Mouse (Mus musculus) adrenal gland (tissue): Measurements from ENCODE around the gene Setd2.

Source experiments
- intact Hi-C: fragments of 180-260 bp; cut with DNase I; formaldehyde crosslinking; loops from one replicate; pipeline ENCODE4 v1.15.1; 2025

The Setd2 gene

DNA sequence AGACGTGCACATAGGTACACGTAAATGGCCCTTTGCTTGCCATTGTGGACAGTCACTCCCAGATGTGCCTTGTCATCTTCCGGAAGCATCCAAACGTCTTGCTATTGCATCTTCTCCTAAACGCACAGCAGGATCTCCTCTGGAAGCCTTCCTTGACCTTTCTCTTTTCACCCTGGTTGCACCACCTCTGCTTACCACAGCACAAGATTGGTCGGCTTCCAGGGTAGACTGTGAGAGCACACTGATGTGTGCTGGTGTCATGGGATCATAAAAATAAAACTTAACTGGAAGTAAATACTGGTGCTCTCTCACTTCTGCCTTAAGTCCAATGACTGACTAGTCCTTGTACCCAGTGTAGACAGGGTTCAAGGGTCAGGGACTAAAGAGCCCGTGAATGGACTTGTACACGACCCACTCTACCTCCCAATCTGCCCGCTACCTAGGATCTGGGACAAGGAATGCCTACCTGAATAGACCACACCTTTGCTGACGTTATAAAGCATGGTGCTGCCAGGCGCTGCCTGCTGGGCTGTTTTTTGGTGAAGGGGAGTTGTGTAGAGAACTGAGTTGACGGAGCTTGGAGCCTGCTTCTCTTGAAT lies 90.3 kb downstream of the Setd2 start:
- intact Hi-C loops, result no loop called here

DNA sequence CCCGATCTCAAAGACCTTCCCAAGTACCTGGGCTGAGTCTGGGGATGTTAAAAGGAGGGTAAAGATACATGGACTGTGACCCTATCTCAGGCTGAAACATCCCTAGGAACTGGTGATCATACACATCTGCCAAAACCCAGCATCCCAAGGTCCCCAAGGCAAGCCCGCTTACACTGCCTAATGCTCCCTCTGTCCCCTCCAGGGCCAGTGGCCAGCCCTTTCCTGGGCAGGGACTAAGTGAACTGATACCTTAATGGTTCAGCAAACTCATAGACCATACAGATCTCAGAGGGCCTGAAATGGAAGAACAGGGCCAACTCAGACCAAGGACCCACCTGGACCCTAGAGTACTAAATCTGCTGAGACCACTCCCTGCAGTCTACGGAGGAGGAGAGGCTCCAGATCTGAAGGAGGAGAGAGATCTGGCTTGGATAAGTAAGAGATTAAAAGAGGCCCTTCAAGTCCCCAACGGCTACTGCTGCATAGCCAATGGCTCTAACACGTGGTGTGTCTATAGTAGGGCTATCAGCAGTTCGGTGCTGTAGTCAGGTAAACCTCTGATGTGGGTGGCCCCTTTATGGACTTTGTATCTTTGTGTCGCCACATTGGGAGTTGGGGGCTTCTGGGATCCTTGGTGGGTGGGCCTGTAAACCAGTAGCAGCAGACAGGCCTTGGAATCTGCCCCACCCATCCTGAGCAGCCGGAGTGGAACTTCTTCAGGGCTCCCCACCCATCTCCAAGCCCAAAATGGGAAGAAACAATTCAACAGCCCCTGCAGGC lies 91.2 kb downstream of the Setd2 start:
- intact Hi-C loops, result no loop called here

DNA sequence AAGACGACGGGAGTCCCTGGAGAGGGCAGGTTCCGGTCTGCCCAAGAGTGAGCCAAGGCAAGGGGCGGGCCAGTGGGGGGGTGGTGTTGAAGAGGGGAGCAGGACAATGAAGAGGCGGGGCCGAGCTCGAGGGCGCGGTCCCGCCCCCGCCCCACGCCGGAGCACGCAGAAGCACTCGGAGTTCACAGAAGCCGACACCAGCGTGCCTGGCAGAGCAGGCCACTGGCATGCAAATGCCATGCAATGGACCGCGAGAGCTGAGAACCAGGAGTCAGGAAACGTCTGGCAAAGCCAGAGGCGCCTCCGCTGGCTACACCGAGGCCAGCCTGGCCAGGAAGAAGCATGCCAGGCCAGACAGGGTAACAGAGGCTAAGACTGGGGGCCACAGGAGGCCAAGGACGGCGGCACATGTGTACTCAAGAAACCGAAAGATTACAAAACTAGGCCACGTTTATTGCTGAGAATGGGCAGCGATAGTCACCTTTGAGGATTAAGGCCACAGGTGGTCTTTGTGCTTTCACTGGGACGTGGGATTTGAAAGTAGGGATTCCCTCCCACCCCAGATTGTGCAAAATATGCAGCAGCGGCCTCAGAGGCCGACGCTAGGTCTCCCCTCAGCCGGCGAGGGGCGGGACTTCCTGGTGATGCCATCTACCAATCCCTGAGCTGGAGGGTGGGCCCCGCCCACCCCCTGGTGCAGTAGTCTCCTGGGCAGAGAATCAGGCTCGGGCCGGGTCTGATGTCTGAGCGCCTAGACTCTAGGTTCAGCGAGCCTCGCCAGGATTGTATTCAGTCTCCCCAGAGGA lies 92.2 kb downstream of the Setd2 start, which contains the start of gene Nradd:
Gene Nradd (minus strand): TSS at position 92 of the 806 bp plus-strand sequence.
- intact Hi-C loops, result no loop called here

DNA sequence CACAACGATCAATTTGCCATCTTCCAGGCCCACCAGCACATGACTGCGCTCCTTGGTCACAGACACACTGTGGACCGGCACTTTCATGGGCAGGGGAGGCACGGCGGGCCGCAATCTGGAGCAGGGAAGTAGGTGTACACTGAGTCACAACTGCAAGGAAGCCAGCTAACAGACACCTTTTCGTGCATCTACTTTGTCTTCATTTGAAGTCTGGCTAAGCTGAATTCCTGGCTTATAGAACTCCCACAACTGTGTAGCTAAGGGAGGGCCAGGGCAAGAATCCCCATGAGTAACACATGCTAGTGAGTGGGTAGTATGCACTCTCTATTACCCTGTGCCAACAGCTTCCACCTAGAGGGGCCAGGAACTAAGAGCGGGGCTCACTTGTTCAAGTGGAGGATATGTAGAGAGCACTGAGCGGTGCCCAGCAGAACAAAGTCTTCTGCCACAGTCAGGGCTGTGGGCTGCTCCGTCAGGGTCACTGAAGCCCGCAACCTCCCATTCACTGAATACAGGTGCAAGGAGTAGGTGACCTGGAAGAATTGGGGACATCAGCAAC lies 93.0 kb downstream of the Setd2 start:
- intact Hi-C loops, result no loop called here

DNA sequence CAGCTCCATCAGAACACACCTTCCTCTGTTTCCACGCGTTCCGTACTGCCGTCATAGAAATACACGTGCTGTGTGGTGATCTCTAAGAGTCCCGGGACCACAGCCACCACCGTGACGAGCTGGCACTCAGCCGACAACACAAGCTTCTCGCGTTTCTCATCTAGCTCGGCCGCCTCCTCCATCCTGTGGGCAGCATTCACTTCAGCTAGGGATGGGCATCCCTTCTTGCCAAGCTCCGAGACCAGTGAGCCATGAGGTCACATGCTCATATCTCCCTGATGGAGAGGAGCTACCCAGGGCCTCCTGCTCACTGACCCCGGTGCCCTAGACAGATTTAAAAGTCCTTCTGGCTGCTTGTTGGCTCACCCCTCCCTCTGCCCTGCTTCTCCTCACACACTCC lies 97.8 kb downstream of the Setd2 start:
- intact Hi-C loops, result loop anchor here (5.0 kb wide), 1 partner anchor 218 kb away; no protein-coding TSS in a partner anchor

DNA sequence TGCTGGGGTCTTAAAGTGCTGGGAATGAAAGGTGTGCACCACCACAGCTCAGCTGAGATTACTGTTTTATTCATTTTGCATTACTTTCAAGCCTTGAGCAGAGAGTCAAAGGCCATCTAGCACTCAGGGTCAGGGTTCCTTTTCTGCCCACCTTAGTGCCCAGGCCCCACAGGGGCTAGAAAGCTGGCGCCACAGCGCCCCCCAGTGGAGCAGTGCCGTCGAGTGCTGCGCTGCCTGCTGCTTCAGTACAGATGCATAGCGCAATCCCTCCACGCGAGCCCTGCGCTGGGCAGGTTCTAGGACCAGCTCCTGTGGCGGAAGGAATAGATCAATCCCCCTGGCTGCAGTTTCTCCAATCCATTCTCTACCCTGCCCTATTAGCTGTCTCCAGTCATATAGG lies 98.8 kb downstream of the Setd2 start:
- intact Hi-C loops, result loop anchor here (5.0 kb wide), 1 partner anchor 219 kb away; no protein-coding TSS in a partner anchor

DNA sequence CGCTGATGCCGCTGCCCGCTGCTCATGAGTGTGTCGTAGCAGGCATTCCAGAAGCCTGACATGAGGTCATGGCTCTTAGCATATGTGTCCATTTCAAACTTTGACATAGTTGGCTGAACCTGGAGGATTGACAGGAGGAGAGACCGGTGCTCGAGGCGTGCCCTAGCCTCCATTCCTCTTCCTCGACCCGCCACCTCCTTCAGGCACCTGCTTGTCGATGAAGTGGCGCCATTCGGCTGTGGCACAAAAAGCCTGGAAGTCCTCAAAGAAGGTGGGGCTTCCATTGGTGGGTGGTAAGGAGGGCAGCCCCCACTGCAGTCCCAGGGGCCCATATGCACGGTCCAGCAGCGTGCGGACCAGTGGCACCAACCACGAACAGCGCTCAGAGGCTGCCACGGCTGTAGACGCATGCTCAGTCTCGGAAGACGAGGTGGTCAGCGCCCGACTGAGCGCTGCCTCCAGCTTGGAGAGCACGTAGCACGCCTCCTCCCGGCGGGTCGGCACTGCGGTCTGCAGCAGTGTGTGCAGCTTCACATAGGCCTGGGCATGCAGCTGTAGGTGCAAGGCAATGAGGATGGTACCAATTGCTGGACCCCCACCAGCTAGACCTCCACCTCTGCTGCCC lies 99.4 kb downstream of the Setd2 start:
- intact Hi-C loops, result loop anchor here (5.0 kb wide), 1 partner anchor 219 kb away; no protein-coding TSS in a partner anchor

DNA sequence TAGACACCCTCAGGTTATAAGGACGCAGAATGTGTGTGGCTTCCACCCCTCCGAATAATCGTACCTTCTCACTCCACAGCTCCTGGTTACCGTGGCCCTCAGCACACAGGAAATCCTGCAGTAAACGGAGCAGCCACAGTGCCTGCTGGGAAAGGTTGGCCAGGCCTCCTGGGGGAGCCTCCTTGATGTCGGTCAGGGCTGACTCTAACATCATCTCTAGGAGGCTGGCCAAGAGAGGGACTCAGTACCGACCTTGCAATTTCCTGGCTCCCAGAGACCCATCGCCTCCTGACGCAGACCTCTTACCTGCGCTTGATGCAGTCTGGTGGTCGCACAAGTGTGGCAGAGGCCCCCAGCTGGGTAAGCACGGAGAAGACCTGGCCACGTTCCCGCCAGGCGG lies 100.3 kb downstream of the Setd2 start:
- intact Hi-C loops, result loop anchor here (5.0 kb wide), 1 partner anchor 220 kb away; no protein-coding TSS in a partner anchor

DNA sequence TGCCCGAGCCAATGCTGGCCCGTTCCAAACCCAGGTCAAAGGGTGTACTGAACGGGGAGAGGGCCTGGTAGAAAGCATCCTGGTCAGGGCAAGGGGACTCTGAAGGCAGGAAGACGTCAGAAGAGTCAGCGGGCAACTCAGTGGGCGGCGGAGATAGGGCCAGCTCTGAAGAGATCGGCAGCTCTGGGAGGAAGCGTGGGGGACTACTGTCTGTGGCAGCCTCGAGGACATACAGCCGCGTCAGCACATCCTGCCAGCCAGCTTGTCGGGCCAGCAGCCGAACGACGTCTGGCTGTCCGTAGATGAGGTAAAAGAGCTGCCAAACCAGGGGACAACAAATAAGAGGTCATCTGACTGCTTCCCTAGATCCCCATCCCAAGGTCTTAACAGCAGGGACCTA lies 101.5 kb downstream of the Setd2 start:
- intact Hi-C loops, result loop anchor here (5.0 kb wide), 1 partner anchor 222 kb away; no protein-coding TSS in a partner anchor

DNA sequence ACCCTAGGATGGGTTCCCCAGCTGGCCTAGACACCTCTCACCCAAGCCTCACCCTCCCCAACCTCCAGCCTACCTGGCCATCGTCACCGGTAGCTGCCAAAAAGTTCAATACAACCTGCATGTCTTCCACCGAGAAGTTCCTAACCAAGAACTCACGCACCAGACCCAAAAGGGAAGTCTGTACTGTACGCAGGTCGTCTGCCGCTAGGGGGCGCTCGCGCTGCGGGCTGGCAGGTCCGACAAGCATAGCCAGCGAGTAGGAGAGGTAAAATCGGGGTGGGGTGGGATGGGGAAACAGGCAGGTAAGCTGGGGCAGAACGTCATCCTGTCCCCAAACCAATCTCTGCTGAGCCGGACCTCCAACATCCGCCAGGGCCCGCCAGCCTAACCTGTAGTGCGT lies 102.8 kb downstream of the Setd2 start:
- intact Hi-C loops, result loop anchor here (1.0 to 5.0 kb wide), 3 partner anchors 74 to 237 kb away; no protein-coding TSS in a partner anchor

DNA sequence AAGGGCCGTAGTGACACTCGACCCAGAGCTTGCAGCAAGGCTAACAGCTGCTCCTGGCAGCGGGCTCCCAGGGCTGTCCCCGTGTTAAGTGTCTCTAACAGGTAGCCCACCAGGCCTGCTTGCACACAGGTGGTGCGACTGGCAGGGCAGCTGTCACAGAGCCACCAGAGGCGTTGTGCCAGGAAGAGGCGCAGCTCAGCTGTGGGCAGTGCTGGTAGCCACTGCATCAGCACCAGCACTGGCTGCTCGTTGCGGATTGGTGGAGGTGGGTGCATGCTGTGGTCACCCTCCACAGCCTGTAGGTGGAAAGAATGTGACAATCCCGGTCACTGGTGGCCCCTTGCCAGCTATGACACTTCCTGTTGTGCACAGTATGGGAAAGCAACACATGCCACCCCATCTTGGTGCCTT lies 106.2 kb downstream of the Setd2 start:
- intact Hi-C loops, result loop anchor here (5.0 kb wide), 2 partner anchors 139 to 234 kb away; no protein-coding TSS in a partner anchor

DNA sequence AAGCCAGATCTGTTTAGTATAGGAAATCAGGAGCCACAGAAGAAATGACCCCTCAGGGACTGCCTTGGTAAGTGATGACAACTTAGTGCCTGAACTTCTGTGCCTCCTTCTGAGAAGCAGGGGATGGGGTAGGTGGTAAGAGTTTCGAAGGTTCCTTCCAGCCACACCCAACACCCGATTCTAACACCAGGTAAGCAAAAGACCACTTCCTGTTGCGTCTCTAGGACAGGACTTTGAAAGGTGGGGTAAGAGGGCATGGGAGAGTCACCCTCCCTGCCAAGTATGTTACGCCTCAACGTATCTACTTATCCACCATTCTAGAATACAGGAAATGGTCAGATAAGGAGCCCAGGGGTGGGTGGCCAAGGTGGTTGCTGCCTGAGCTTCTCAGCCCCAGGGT lies 108.6 kb downstream of the Setd2 start:
- intact Hi-C loops, result no loop called here

DNA sequence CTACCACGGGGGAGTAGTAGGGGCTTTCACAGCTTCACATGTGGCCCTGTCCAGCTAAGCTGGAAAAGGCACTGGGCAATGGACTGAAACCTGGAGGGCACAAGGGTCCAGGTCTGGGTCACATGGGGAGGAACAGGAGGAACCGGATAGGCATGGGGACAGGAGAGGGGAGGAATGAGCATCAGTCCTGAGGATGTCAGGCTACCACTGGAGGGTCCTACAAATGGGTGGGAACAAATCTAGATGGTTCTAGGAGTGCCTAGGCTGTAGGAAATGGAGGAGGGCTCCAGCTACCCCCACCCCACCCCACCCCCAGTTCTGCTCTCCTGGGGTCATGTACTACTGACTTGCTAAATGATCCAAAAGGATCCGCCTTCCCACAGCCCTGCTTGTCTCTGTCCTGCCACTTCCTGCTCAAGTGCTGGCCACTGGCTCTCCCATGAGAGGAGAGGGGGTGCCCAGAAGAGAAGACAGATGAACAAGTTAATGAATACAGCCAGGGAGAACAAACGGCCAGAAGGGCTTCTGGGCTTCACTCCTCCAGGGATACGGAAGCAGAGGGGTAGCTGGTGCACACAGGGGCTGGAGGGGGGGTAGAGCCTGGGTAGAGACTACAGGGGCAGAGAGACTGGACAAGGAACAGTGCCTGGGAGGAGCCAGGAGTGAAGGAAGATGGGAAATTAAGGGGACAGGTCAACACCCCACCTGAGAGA lies 110.6 kb downstream of the Setd2 start:
- intact Hi-C loops, result no loop called here

DNA sequence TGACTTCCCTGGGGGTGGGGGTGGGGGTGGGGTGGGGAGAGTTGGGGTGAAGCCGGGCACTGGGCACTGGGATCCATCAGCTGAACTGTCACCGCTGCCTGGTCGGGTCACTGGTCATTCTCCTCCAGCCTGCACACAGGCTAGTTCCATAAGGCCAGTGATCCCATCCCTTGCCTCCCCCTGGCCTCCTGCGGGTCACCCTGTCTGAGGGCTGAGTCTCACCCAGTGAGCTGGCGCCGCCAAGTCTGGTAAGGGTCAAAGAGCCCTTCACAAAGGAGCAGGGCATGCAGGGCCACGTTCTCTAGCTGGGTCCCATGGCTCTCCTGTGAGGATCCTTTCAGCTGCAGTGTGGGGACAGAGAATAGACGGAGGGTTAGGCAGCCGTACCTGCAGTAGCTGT lies 111.4 kb downstream of the Setd2 start:
- intact Hi-C loops, result no loop called here

DNA sequence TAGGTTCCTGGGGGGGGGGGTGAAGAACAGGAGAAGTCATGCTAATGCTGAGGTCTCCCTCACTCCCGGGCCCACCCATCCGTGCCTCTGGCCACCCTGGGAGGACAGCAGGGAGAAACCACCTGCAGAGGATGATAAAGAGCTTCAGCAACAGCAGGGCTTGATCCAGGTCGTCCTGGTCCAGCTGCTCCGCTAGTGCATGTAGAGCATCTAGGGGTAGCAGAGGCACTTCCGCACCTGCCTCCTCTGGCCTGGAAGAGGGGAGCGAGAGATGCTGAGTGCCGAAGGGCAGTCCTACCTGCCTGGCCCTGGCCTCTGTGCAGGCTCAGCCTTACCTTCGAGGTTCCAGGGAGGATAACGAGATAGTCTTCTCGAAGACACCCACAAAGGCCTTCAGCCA lies 111.9 kb downstream of the Setd2 start:
- intact Hi-C loops, result no loop called here

DNA sequence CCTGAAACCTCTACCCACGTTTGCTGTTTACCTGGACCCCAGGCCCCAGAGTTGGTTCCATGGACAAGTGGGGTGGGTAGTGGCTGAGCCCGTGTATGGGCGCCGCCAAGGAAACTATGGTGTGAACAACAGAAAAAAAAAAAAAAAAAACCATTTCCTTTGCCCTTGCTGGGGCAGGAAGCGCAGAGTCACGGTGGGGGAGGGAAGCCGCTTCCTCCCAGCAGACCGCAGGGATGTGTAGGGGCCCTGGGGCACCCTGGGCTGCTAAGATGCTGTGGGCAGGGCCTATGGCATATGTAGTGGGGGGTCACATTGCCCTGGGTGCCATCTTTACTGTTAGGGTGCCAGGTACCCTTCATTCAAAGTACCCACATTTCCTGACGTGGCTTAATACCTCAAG lies 112.8 kb downstream of the Setd2 start:
- intact Hi-C loops, result no loop called here

DNA sequence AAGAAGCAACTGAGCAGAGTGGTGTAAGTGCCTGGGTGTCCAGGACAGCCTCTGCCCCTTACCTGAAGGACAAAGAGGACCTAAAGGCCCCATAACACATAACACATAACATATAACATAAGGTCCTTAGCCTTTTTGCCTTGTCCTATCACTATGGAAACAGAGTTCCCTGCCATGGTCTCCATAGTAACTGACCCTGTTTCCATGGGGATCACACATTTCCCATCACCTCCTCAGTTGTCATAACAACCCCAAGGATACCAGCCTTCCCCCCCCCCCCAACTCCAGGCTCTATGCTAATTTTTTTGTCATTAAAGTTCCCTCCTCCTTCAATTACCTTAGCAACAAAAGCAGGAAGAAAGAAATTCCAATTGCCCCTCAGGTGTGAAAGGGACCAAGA lies 117.4 kb downstream of the Setd2 start:
- intact Hi-C loops, result no loop called here

DNA sequence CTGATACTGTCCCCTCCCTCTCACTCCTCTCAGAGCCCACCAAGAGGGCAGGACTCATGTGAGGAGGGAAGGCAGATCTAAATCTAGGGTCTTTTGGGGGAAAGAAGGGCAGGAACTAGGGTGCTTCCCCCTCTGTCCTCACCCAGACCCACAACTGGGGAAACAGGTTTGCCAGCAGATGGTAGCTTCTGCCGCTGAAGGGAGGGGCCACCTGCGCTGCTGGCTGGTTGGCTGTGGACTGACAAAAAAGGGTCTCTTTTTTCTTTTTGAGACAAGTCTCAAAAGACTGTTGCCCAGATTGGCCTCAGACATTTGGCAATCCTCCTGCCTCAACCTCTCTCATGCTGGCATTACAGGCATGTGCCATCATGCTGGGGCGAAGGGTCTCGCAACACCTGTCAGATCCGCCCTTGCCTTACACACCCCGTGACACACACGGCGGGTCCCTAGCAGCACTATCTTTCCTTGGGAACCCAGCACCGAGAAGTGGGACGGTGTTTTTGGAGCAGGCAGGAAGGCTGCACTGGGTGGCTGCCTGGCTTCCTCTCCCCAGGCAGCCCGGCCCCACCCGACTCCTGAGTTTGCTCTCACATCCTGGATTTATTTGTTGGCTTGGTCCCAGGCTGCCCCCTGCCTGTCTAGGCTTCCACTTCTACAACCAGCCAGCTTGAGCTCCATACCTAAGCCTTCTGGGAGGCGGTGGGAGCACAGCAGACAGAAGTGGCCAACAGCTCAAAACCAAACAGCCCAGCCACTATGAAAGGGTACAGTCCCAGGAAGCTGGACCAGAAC lies 119.7 kb downstream of the Setd2 start:
- intact Hi-C loops, result no loop called here

DNA sequence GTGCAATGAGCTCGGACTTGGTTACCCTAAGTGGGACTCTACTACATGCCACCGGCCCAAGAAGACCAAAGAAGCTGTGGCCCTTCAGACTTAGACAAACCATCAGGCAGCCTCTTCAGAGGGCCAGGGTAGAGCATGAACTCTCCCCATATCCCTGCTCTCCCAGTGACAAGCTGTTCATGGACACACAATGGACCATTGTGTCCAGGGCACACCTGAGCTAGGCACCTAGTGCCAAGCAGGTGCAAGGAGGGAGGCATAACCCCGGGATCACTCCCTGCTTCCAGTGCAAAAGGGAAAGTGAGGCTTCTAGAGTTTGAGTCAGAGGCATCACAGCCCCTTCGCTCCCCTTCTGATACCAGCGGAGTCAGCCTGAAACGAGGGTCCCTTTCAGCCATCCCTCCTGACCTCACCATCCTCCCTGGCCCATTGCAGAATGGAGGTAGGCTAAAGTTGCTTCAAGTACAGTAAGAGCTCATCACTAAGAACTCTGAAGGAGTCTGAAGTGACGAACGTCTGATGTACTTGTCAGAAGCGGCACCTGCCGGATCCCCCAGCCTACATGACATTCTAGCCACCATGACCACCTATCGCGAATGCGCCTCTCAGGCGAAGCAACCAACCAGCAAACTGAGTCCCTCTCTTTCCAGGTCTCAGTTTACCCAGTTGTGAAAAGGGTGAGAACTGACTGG lies 120.7 kb downstream of the Setd2 start:
- intact Hi-C loops, result no loop called here
